Mouse (Mus musculus): ENCODE measurements around the gene Necap2.
A peak's percentile ranks its signal among the peaks of the same experiment; 100 is the strongest.

The Necap2 gene

DNA sequence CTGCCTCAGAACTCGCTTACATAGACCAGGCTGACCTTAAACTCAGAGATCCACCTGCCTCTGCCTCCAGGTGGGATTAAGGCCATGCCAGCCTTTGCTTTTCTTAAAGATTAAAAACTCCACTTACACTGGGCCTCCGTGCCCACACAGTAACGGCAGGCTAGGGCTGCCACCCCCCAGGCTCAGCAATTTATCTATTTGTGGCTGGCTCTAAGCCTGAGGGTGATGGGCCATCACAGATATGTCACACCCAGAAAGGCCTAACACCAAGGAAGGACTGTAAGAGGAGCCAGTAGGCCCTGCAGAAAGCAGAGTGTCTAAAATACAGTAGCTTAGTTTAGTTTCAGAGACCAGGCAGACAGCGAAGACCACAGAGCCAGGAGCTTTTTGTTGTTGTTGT is 4.0 kb downstream of the Necap2 start:
- no peak for DNase-seq (ENCODE audit: low read depth, low spot score)

DNA sequence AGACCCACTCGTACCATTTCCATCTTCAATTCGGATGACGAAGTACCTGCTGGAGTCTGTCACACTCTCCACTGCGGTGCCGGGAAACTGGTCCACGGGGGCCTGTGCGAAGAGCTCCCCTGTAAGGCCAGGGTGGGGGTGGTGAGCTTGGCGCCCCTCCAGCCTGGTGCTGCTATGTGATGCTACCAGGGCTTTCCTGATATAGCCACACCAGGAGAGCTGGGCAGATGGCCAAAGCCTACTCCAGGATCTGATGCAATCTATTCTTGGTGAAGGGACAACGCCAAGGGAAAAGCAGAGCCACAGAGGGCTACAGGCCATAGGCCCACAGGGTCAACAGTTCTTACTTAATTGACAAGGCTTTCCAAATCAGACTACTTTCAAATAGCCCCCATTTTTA is 4.5 kb downstream of the Necap2 start:
- no peak for DNase-seq (ENCODE audit: low read depth, low spot score)

DNA sequence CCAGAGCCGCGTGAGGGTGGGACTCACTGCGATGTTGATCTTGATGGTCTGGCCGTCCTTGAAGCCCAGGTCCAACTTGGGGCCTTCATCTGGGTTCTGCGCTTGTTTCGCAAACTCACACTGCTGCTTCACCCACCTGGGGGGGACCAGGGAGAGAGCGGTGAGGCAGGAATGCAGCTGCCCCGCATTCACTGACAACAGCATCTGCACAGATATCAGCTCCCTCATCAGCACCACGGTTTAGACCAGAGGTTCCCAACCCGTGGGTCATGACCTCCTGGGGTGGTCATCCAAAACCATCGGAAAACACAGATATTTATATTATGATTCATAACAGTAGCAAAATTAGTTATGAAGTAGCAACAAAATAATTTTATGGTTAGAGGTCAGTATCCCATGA is 5.7 kb downstream of the Necap2 start:
- DNase-seq (ENCODE audit: low read depth, low spot score), result no peak

DNA sequence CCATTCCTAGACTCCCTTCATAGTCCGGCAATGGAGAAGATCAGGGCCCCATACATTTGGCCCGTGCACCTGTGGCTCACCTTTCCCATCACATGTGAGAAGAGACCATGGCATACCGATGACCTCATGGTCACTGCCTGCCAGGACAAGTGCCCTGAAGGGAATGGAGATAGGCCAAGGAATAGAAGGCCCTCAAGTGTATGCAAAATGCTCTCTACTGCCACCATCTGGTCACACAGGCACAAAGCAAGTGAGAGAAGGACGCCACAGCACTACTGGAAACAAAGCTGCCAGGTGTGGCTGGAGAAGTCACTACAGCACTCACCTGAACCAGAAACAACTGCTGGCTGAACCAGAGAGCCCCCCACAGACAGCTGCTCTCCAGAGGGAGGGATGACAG is 8.4 kb downstream of the Necap2 start:
- no peak for DNase-seq (ENCODE audit: low read depth, low spot score)

DNA sequence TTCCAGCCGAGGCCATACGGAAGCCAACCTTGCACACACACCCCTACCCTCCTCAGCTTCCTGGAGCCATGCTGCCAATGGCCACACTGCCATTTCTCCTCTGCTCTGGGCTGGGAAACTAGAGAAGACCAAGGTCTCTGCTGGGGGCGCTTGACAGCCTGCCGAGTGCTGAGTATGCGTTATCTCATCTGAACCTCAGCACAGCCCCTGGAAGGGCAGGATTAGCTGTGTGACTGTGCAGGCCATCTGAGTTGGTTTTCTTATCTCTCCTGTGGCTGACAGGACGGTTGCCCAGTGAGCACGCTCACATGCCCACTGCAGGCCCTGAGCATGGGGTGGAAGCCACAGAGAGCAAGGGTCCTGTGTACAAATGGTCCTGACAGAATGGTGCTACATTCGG is 9.5 kb downstream of the Necap2 start:
- DNase-seq (ENCODE audit: low read depth, low spot score), result no peak

DNA sequence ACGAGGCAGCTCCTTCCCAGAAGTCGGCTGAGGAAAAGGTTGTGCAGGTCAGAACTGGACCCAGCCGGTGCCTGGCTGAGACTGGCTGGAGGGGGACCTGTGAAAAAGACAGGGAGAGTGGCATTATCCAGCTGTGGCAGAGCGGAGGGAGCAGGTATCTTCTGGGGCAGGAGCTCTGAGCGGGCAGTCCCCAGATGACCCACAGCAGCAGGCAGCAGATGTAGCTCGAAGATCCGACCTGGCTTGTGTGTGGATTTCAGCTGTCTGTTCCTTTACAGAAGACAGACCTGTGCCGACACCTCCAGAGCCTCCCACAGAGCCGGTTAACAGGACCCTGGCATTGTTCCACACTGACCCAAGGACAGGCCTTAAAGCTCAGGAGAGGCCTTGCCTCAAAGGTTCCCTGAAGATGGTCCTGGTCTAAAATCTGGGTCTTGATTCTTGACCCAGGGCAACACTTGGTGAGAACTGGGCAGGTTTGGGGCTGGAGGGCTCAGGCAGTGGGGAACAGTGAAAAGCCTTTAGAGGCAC is 10.6 kb downstream of the Necap2 start:
- DNase-seq (ENCODE audit: low read depth, low spot score), result no peak

DNA sequence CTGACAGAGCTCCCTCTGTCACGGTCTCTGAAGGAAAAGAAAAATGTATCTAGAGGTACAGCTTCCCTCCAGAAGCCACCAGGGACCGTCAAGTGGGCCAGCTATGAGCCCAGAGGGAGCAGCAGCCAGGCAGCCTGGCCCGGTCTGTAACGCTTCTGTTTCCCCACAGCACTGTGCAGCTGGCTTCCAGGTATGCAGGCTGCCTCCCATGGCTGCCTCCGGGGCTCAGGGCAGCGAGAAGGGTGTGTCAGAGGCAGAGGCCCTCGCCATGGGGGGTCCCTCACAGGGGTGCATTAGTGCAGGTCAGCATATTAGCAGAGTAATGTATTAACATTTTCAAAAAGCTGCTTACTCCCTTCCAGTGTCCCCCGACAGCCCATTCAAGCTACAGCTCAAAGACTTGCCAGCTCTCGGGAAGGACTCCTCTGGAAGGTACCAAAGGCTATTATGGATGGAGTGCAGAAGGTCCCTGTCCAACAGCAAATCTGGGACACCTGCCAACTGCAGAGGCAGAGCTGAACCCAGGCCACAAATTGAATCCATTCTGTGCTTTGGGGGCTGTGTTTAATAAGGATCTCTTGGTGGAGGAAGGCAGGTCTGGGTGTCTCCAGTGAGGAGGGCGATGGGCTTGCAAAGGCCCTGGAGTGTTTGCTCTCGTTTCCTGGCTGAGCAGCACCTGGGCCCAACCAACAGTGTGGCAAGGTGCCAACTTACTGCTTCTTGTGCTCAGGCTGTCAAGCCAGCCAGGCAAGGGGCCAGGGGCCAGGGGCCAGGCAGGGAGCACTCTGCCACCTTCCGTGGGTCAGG is 11.2 kb downstream of the Necap2 start:
- DNase-seq (ENCODE audit: low read depth, low spot score), result no peak

DNA sequence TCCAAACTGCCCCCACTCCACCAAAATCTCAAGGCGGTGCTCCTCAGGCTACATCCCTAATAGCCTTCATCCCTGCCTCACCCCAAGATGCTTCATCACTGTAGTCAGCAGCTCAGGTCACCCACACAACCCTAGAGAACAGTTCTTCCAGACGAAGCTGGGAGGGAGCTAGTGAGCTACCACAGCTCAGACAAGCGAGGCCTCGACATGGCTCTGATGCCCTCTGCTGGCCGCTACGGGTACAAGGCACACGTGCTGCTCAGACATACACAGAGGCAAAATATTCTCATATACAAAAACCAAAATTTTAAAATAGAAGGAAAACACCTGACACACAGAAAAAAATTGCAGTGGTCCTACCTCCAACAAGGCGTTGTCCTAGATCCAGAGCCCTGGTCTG is 13.0 kb downstream of the Necap2 start:
- DNase-seq (ENCODE audit: low read depth, low spot score), result peak; percentile 60

DNA sequence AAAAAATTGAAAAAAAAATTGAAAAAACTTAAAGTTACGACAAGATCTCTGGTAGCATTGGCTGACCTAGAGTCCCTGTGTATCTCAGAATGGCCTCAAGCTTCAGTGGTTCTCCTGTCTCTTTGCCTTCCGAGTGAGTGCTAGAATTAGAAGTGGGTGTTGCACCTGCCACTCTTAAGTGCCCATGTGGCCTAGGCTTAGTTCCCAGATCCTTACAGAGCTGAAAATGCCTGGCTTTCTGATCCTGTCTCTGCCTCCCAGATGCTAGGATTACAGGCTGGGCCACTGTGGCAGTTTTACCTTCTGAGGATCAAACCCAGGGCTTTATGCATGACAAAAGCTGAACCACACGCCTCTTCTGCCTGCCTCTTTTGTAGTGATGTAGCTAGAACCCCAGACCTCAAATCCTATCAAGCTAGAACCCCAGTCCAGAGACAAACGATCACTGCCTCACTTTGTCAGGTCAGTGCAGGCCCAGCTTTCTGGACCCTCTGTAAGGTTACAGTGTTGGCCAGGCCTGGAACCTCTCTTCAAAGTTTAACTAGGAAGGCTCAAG is 14.0 kb downstream of the Necap2 start:
- DNase-seq (ENCODE audit: low read depth, low spot score), result no peak

DNA sequence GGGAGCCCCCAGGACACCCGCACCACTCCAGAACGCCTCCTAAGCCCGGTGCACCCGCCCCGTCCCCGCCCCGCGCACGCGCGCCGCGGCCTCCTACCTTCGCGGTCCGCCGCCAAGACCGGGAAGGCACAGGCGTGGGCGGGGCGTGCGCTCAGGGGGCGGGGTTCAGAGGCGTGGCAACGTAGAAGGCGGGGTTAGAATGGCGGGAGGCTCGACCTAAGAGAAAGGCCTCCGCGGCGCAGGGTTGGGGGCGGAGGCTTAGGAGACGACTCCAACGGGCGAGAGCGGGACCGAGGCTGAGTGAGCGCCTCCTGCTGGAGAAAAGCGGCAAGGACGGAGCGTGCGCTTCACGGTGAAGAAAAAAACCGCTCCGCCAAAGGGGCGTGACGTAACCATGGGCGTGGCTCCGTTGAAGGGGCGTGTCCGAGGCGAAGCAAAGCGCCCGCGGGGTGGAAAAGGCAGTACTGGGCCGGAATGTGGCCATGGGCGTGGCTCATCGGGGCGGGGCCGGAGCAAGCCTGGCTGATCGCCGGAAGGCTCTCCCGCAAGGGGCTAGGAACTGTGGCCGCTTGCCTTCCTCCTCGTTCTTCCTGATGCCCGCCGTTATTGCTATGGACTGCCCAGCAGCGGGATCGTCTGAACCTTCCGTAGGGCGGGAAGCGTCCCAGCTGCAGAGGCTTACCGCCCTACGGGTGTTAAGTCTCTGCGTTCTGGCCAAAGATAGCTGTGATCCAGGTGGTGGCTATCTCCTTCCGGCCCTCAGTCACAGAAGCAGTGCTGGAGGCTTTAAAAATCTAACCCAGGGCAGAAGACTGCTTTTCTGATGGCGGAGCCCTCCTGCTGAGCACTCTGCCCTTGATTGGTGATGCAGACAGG is 17.5 kb downstream of the Necap2 start, which contains the start of gene Crocc:
Gene Crocc (minus strand): TSS at position 125 of the 876 bp plus-strand sequence.
- peak; percentile 97 for DNase-seq (ENCODE audit: low read depth, low spot score)

DNA sequence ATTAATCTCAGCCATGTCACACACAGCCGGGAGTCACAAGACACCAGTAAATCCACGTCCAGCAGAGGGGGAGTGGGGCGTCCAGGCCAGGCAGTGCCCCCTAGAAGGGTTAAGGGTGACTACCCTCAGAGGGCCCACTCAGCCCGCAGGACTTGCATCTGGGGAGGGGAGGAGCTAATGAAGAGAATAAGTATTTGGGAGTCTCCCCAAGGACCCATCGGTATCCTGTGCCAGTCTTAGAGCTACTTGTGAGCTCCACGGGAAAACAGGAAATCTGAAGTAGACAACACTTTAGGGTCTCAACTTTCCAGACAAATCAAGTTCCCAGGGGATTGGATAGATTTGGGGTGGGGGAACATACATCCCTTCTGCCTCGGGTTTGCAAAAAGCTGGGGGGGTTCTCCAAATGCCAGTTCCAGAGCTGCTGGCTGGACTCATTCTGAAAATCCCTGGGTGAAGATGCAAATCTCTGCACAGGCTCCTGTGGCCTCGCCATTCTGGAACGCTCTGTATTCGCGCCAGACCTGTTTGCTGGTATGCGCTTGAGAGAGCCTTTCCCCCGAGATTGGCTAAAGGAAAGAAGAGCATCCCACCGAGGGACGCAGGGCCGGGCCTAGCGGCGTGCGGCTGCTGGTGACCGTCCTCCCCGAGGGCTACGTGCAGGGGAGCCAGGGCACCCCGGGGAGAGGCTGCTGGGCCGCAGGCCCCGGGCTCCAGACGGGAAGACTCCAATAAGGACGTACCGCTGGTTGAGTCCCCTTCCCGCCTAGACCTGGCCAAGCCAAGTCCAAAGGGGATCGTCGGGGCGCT is 18.3 kb downstream of the Necap2 start:
- no peak for DNase-seq (ENCODE audit: low read depth, low spot score)

DNA sequence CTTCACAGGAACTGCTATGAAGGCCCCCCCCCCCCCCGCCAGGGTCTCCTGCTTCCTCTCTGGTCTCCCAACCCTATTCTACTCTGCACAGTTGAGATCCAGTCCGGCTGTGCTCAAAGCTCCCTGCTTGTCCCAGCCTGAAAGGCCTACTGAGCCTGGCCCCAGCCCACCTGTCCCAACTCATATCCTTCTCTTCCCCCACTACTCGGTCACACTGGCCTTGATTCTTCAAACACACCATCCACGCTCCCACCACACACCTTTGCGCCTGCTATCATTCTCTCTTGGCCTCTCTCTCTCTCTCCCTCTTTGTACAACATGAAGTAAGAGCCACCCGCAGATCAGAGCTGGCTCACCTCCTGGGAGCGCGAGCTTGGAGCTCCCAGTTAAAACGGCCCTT is 19.3 kb downstream of the Necap2 start:
- no peak for DNase-seq (ENCODE audit: low read depth, low spot score)

DNA sequence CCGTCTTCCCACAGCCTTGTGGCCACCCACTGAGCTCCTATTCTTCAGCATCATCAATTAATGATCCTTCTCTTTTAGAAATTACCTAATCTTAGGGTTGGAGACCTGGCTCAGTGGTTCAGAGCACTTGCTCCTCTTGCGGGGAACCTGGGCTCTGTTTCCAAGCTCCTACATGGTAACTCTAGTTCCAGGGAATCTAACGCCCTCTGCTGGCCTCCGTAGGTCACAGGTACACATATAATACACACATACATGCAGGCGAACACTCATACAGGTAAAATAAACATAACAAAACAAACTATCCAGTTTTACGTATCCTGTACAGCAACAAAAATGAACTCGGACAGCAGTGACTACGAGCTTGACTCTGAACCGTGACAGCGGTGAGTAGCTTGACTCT is 21.2 kb downstream of the Necap2 start:
- DNase-seq (ENCODE audit: low read depth, low spot score), result no peak

DNA sequence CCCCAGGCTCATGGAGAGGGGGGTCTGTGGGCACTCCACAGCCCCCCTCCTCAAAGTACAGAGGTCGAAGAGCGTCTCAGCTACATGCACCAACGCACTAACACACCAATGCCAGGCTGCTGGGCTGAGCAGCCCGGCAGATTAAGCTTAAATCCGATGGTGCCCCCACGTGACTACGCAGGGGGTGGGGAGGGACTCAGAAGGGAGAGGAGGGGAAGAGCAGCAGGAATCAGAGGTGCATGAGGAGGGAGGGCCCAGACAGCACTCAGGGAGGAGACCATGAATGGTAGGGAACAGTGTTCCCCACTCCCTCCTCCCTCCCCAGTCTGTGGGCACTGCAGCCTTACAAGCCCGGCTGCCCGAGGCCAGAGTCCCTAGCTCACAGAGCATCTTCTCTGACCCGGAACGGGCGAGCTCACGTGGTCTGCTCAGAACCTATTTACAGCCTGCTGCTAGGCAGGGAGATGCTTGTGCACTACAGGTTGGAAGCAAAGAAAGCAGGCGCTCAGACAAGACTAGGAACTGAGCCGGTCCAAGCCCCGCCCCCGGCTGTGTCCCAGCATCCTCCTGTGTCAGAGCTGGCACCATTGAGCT is 24.5 kb downstream of the Necap2 start:
- DNase-seq (ENCODE audit: low read depth, low spot score), result peak; percentile 36

DNA sequence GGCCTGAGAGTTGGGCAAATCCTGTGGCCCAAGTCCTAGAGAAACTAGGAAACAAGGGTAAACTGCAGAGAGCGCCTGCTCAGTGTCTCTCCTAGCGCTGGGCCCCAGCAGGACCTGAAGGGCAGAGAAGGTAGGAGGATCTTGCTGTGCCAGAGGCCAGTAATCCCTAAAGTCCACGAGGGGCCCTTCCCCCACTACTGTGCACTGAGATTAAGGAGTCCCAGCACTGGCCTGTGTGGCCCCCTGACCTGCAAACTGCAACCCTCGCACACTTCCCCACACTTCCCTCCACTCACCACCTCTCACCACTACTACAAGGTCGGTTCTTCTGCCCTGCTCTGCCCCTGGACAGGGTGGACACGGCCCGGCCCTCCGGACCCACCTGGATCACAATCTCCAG is 25.0 kb downstream of the Necap2 start:
- DNase-seq (ENCODE audit: low read depth, low spot score), result no peak

DNA sequence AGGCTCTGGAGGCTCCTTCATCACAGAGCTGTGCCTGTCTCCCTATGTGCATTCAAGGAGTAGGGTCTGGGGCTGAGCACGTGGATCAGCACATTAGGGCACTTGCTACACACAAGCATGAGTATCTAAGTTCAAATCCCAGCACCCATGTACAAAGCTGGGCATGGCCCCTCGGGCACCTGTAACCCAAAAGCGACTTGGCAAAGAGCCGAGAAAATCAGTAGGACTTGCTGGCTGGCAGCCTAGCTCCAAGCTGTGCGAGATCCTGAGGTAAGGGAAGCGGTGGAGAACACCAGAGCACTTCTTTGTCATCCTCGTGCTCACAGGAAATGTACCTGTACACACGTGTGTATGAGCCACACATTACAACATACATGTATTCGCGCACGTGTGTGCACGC is 25.7 kb downstream of the Necap2 start:
- no peak for DNase-seq (ENCODE audit: low read depth, low spot score)

DNA sequence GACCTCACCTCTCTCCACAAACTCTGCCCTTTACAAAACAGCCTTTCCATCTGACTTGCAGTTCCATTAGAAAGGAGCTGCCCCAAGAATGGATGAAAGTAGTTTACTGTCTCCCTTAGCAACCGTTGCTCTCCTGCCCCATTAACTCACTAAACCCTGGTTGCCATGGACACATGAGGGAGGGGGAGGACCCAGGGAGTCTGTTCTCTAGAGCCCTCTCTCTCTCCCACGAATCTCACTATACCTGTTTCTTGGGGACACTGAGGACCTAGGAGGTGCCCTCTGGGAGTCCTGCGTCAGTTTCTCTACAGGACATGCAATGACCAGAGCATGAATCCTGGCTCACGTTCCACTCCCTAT is 28.7 kb downstream of the Necap2 start:
- DNase-seq (ENCODE audit: low read depth, low spot score), result peak; percentile 80

DNA sequence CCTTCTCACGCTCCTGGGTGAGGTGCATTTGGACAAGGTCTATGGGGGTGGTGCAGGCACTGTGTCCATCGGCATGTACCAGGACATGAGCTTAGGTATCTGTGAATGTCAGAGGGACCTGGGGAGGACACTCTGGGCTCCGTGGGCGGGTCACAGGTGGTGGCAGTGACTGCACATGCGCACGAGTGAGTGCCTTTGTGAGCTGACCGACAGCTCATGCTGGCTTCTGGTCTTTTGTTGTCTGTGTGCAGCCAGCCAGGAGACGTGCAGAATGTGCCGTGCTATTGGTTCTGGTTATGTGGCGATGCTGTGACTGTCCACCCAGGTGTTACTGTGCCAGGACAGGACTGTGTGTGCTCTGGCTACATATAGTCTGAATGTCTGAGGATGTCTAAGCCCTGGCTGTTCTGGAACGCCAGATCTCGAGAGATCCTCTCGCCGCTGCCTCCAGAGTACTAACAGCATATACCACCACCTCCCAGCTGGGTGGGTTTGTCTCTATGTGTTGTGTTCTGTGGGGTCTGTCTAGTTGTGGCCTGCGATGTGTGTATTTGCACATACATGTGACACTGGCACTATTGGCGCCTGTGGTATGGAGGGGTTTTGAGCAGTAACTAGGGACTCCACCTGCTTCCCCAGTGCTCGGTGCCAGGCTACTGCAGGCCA is 29.2 kb downstream of the Necap2 start:
- DNase-seq (ENCODE audit: low read depth, low spot score), result no peak

DNA sequence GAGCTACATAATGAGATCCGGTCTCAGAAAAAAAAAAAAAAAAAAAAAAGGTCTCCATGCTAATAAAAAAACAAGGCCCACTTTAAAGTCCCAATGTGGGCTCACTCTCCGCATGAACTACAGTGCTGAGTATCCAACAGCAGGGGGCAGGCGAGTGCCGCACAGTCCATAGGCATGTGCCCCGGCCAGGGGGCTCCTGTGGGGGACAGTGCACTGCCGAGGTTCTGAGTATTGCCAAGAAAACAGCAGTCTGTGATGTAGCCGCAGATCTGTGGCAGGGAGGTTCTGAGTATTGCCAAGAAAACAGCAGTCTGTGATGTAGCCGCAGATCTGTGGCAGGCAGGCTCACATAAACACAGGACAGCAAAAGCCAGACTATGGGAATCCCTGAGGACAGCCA is 33.3 kb downstream of the Necap2 start:
- DNase-seq (ENCODE audit: low read depth, low spot score), result no peak

DNA sequence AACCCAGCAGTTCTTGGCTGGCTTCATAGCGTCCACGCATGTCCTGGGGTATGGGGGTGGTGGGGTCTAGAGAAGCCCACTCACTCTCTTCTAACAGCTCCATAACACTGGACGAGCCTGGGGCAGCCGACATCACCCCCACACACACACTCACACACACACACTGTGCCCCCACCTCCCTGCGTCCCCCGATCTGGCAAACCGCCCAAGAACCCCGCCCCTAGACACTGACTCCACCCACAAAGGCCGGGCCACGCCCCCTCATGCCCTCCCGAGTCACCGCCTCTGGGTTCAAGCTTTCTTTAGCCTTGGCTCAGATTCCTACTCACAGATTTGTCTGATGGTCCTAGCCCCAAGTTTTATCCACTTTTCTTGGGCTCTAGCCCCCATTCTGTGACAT is 37.0 kb downstream of the Necap2 start:
- DNase-seq (ENCODE audit: low read depth, low spot score), result no peak
